Mouse (Mus musculus) E14TG2a.4 (cell line): ENCODE measurements around the gene Il17d.

Experiments used
- CTCF ChIP-seq: conservative IDR thresholded peaks from 2 replicates; pipeline ENCODE4 v1.5.1; 2014; ENCODE audit warnings: low read length
- NANOG ChIP-seq: IDR thresholded peaks from 2 replicates; pipeline ENCODE4 v1.6.1; 2014; ENCODE audit warnings: borderline replicate concordance, low read length, mixed read lengths
- POU5F1 ChIP-seq: IDR thresholded peaks from 2 replicates; pipeline ENCODE4 v1.6.1; 2014; ENCODE audit warnings: low read length, borderline replicate concordance

DNA sequence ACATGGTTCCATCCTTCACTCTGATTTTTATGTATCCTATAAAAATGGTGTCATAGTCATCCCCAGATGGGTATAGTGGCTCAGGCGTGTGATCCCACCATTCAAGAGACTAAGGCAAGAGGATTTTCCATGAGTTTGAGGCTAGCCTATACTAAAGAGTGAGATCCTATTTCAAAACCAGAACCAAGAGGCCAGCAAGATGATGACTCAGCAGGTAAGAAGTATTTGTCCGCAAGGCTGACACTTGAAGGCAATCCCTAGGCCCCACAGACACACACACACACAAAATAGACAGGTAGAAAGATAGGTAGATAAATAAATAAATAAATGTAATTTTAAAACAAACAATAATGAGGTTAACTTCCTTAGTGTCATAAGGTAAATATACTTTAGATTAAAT, 42.3 kb upstream of the Il17d start:
- TF ChIP-seq CTCF (no peak), POU5F1 (no peak), NANOG (no peak)
